Mouse (Mus musculus) adrenal gland, postnatal 14 days (tissue): ENCODE data around the gene Cfdp1. TPM values are rescaled to one million over a fixed set of nuclear protein-coding genes. Genes with fewer than 3 reads are reported as not detected.

Experiments
- DNase-seq: peaks from one replicate; pipeline ENCODE4 v3.0.0; 2021; ENCODE audit warnings: mixed read lengths
- total RNA-seq: library from RNA; stranded (reverse); gene quantifications from 2 replicates; pipeline ENCODE4 v1.2.3, GENCODE M21; 2021

Cfdp1 gene
- total RNA-seq, 1 experiment from 2014 or later: 83.1 TPM

DNA sequence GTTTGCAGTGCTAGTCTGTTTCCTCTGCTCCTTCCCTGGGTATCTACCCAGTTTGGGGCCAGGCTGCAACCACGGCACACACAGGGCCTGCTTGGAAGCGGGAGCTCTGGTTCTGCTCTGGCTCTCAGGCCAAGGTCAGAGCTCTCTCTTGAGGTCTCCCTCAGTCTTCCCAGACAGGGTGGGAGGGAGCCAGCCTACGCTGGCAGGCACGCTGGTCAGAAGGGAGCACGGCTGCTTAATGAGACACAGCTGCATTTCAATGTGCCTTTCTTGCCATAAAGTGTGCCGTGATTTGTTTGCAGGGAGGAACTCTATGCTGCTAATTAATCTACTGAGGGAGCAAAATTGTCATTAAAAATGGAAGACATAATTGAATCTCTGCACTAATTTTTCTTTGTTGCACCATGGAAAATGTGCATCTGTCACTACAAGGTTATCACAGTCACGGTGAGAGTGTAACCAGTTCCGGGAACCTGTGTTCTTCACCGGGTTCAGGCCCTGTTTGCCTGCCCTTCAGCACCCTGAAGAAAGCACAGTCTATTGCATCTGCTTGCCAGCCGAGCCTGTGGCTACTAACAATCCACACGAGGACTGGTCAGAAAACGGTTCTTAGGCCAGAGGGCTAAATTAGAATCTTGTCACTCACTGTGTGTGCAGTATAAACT is 84.2 kb downstream of the Cfdp1 start:
- DNase-seq: peak; percentile 73

DNA sequence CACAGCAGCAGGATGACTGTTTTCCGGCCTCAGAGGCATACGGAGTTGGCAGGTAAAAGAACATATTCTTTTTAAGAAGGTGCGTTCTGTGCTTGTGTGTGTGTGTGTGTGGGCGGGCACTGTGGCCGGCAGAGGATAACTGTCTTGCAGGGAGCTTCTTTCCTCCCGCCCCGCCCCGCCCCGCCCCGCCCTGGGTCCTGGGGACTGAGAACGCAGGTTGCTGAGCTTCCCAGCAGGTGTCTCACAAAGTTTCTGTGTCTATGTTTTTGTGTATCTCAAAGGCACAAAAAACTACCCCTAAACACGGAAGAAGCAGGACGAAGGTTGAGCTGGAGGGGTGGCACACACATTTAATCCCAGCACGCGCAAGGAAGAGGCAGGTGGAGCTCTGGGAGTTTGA is 84.8 kb downstream of the Cfdp1 start:
- DNase-seq: no peak

DNA sequence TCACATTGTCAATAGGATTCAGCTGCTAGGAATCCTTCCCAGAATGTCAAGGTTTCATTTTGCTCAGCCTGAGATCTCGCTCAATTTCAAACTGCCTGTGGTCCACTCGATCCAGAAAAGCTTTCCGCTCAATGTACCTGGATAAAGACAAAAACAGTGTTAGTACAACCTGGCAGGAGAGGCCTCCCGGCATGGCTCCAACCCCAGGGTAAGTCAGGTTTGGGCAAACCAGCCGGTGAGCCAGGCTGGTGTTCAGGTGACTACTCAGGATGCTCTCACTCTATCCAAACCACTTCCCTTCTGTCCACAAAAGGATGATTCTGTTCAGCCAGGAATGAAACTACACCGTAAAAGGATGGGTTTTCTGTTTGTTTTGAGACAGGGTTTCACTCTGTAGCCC is 85.4 kb downstream of the Cfdp1 start:
- no peak for DNase-seq

DNA sequence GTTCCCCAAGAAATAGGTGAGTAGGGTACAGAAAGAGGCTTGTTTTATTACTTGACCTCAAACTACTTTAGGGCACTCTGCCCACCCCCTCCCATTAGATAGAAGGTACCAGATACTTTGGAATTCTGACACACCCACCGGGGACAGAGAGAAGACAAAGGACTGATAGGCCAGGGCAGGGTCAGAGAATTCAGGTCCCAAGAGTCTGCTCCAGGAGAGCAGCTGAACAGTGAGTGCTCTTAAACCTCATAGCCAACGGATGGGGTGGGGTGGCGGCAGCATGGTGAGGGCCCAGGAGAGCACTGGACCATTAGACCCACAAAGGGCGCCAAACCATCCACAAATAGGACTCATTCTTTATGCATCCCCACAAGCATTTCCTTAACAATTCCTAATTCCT is 88.5 kb downstream of the Cfdp1 start:
- no peak for DNase-seq

DNA sequence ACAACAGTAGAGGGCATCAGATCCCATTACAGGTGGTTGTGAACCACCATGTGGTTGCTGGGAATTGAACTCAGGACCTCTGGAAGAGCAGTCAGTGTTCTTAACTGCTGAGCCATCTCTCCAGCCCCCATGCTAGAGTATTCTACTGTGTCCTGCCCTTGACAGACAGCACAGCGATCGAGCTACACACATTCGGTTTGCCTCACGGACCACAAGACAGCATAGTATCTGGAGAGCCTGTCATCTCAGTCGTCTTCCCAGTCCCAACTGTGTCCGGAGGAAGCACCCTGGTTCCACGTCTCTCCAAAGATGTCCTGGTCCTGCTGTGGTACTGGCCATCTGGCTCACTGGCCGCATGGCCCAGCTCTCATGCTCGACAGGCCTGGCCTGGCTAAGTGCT is 89.0 kb downstream of the Cfdp1 start:
- no peak for DNase-seq

DNA sequence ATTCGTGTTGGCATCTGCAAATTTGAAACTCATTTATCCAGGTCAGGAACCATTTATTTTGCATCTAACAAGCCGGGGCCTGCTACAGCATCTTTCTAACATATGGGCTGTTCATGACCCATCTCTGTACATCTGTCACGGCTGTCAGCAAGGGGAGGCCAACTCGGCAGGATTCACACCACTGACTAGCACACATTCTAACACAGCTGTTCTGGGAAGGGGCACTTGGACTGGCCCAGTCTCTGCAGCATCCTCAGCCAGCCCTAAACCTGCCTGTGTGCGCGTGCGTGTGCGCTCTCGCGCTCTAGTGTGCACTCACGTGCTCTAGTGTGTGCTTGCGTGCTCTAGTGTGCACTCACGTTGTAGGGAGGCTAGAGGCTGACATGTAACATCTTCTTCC is 93.4 kb downstream of the Cfdp1 start:
- no peak for DNase-seq

DNA sequence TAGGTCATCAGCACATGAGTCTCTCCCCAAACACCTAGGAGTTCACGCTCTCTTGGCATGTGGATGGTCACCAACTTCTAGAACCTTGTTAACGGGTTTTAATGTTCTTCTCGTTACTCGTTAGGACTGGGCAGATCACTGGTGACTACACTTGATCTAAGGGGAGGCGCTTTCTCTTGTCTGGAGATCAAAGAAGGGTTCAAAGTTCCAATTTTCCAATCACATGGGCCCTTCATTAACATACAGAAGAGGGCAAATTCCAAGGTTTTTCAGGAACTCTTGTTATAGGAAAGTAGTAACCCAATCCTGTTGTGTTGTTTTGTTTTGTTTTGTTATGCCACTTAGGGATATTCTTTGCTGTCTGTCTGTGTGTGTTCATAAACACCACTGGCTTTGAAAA is 95.3 kb downstream of the Cfdp1 start:
- DNase-seq: no peak

DNA sequence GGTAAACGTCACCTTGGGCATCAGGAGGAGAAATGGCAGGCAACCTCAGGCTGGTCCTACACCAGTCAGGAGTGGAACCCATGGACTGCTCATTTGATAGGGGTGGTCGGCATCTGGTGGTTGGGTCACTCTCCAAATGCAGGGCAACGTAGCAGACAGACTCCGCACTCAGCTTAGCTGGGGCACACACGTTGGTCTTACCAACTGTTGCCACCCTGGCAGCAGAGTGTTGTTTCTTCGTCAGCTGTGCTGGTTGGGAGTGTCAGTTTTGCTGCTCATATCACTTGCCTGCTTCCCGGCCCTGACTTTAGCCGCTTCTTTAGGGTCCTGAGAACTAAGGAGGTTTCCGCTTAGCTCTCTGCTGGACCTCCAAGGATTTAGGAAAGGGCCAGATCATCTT is 96.5 kb downstream of the Cfdp1 start:
- no peak for DNase-seq

DNA sequence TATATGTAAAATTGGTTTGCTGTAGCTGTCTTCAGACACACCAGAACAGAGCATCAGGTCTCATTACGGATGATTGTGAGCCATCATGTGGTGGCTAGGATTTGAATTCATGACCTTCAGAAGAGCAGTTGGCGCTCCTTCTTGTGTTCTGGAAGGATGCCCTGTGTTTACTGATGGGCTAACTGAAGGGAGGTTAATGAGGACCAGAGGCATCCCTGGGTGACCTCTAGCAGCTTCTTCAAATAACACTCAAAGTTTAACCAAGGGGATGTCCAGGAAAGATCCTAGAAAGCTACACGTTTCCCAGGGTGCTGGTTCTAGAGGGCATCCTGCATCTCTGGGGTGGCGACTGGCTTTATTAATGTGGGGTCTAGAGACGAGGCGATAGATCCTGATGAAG is 99.4 kb downstream of the Cfdp1 start:
- DNase-seq: no peak

DNA sequence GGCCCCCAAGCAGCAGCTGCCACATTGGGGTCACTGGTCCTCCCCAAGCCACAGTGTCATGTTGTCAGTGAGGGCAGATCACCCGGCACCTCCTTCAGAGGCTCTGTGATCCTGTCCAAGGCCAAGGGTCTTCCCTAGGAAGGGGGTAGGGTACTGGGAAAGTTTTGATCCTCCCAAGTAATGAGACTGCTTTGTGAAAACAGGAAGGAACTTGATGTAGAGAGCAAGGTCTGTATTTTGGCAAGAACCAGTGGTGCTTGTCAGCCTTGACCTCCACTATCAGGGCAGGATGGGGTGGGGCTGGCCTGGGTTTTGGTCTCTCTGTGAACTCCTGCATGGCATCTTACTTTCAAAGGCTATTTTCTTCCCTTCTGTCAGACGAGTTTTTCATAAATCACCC is 100.0 kb downstream of the Cfdp1 start:
- DNase-seq: peak; percentile 82

DNA sequence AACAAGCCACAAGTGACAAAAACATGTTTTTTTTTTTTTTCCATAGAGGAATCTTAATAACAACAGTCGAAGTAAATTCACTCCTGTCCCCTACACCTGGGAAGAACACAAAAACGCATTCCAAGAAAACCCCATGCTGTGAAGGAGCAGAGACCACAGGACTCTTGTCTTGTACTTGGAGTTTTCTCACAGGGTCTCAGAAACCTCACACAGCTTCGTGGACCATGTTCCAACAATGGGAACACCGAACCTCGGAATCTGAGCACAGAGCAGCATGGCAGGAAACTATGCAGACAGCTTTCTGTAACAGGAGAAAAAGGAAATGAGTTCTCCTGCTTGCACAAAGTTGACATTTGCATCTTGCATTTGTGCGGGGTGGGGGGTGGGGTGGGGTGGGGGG is 105.3 kb downstream of the Cfdp1 start:
- DNase-seq: no peak

DNA sequence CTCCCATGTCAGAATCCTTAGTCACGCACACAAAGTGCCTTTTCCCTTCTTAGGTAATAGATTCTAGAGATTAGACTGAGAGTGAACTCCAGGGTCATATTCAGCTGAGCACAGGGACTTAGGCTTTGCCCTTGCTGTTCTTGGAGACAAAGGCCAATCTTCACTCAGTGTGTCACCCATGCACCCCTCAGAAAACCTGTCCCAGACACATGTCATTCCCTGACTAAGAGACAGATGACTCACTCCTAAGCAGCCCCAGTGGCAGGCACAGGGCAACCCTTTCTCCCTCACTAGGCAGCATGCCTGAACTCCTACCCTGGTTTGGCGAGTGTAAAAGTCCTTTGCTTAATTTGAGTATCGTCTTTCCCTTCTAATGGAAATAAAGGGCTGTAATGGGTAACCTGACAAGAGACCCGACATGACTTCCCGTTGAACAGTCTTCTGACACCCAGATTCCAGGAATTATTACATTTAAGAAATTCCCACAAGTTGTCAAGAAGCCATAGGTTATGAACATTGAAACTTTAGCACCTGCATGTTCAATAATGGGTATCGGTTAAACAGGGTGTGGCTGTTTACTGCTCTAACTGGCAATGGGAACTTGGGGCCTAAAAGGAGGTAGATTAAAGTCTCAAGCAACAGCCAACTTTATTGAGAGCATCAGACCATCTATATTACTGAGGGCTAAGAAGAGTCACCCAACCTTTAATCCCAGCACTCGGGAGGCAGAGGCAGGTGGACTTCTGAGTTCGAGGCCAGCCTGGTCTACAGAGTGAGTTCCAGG is 106.0 kb downstream of the Cfdp1 start:
- peak; percentile 61 for DNase-seq

DNA sequence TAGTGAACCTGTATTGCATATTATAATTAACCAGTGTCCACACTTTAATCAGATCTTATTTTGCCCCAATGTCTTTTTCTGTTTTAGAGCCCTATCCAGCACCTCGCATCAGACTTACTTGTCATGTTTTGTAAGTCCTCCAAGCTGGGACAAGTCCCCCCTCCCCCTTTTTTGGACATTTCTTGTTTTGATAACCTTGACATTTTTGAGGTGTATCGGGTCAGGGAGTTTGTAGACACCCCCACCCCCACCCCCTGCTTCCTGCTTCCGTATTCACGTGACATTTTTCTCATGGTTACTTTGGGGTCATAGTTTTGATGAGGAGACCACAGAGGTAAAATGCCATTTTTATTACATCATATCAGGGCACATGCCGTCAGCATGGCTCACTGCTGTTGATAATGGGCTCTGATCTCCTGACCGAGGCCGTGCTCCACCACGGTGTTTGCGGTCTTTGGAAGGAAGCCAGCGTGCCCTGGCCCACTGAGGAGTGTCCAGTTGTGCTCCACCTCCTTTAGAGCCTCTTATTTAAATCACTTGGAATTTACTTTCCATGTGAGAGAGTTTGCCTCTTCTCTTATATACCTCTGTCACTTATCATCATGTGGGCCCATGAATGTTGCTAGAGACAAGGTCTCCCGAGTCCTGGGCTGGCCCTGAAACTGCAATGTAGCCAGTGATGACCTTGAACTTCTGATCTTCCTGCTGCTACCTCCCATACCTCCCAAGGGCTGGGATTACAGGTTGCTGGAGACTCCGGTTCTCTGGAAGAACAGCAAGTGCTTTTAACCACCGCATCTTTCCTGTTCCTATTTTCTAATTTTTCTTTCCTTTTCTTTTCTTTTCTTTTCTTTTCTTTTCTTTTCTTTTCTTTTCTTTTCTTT is 107.3 kb downstream of the Cfdp1 start:
- DNase-seq: peak; percentile 75

DNA sequence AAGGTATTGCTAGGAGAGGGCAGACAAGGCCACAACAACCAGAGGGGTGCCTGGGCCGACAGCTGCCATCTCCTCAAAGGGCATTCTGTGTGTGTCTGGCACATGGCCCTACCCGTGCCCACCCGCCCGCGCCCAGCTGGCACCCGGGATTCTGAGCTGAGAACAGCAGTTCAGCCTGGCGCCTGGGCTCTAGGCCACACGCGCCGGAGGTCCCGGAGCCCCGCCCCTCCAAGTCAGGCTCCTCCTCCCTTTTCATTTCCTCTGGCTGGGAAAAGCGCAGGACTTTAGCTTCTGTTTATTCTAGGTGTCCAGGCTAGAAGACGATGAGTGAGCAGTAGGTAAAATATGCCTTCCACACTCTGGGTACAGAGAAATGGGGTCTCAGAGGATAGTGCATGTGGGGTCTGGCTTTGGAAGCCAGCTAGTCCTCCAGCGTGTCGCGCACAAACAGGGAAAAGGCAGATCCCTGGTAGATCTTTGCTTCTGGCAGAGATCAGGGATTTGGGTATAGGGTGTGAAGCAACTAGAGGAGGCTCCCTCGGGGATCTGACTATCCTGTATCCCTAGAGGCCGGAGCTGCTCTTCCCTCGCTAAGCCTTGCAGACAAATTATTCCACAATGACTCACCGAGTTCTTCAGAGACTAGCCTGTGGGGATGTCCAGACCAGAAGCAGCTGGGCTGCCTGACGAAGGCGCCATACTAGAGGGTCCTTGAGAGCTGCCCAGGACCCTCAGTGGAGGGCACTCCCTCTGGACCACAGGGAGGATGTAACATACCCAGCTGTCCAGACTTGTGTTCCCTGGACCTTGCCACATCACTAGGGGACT is 108.3 kb downstream of the Cfdp1 start:
- DNase-seq: peak; percentile 89

DNA sequence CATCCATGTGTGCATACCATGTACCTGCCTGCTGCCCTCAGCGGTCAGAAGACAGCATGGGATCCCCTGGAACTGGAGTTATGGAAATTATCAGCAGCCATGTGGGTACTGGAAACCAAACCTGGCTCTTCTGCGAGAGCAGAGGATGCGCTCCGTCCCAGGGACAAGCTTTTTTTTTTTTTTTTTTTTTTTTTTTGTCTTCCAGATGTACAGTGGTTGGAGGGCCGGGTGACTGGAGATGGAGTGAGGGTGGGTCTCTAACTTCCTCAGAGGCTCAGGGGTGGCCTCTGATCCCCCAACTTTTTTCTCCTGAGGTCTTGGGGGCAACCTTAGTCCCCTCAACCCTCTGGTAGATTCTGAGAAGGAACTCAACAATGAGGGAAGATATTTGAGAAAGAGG is 109.0 kb downstream of the Cfdp1 start:
- no peak for DNase-seq

DNA sequence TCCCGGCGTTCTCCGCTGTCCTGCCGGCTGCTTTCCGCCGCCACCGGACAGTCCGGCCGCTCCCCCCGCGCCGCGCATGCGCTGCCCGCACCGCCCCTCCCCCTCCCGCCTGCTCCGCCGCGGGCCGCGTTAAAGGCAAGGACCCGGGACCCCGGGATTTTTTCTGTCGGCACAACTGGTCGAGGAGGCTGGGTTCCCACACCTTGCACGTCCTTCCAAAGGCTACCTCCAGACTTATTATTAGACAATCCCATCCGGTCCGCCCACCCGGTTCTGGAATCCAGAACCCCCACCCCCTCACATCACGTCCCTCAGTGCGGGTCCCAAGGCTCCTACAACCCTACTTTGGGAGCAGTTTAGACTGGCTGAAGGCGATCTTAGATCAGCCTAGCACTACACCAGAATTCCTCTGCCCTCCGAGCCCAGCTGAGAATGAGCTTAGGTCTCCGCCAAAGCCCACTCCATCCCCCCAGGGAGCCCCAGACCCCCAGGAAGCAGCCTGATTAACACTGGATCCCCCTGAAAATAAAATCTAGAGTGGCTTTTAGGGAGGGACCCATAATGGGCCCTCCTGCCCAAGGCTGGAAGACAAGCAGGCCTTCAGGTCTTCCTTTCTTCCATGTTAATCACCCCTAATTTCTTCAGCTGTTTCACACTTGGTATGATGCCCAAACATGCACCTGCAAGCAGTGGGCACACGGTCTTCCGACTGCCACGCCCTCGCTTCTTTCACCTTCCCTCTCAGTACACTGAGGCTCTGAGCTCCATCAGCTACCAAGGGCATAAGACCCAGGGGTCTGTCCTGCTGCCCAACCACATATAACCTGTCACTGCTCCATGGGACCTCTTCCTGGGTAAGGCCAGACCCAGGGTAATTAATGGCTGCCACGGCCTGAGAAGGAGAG is 110.0 kb downstream of the Cfdp1 start, which contains the start of gene Bcar1:
Gene Bcar1, minus strand, starts transcription at position 18 of the 905 bp plus-strand sequence.
- peak; percentile 93 for DNase-seq

DNA sequence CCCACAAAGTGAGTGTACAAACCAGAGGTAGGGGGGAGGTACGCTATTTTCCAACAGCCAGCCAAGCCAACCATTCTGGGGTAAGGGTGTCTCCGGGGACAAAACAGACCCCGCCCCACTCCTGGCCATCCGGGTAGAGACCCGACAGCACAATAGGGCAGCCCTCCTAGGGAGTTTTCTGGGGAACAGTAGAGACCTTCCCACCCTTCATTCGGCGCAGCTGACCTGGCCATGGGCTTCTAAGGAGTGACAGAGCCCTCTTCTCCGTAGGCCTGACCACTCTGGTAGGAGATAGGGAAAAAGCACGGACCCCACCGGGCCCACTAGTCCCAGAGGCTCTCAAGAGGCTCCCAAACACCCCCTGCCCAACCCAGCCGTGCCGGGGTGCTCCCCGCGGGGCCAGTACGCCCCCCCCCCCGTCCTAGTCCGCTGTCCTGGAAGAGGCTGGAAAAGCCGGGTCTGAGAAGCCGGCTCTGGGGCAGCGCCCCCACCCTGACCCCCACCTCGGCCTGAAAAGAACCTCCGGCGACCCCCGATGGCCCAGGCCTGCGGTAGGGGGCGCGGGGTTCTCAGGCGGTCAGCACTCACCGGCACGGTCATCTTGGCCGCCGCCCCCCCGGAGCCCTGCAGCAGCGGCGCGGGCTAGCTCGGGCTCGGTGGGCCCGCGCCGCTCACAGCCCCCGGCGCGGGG is 110.8 kb downstream of the Cfdp1 start:
- peak; percentile 28 for DNase-seq

DNA sequence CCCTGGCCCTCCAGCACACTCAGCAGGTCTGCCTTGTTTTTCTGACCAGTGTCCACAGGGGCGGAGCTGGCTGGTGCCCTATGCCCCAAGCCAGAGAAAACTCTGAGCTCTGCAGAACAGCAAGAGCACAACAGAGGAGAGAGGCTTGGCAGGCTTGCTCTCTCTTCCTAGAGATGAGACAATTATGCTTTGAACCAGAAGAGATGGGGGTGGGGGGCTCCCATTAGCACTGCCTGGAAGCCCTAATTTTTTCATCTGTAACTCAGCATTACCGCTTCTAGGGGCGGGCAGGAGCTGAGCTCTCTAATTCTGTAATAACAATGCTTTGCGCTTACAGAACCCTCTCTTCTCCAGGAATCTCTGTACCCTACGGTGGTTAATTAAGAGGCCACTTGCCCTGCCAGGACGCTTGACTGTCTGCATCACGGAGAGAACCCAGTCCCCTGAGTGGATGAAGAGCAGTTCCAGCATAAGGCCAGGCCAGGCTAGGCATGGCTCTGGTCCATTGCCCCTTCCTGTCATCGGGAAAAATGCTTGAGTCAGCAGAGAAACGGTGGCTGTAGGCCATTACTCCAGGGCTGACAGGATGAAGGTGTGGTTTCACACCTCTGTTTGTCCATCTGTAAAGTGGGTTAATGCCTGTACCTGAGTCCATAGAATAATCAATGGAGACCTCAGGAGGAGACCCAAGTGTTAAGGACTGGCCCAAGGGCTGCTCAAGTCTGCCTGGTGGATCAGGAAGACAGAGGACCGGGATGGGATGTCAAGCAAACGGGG is 111.6 kb downstream of the Cfdp1 start:
- DNase-seq: peak; percentile 61

DNA sequence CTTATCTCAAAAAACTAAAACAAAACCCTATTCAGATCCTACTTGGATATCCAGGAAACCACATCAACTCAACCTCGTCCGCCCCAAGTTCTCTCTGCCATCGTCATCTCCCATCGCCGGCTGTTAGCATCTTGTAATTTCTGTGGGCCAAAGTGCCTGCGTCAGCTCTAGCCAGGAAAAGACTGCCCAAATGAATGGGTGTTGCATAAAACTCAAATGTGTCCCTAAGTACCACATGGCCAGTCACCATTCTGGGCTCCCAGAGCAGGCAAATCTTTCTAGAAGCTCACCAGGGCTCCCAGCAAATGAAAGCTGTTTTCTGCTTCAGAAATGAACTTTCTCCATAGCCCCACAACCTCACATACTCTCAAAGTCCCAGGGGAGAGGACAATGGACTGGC is 112.5 kb downstream of the Cfdp1 start:
- no peak for DNase-seq
